Mouse (Mus musculus) liver, embryonic 16.5 days (tissue): Measurements from ENCODE around the gene Ephb3. TPM values are rescaled to one million over a fixed set of nuclear protein-coding genes. Genes with fewer than 3 reads are reported as not detected.

Experiments
- ATAC-seq: fragments of 200-750 bp; cut with Nextera tagmentation; 2 replicates; pipeline ENCODE4 v1.8.0; 2017; ENCODE audit warnings: low read depth, mild to moderate bottlenecking, moderate number of reproducible peaks, moderate library complexity
- H3K27ac ChIP-seq: fragments of 300-500 bp; sonication (generic); 2 replicates; pipeline ENCODE4 v1.5.1; 2014; ENCODE audit warnings: mild to moderate bottlenecking, low read length
- H3K27me3 ChIP-seq: fragments of 300-500 bp; sonication (generic); 2 replicates; pipeline ENCODE4 v1.6.1; 2014; ENCODE audit warnings: low read depth, low read length, mixed read lengths; ENCODE audit not compliant: control insufficient read depth, insufficient read depth
- H3K36me3 ChIP-seq: fragments of 300-500 bp; sonication (generic); 2 replicates; pipeline ENCODE4 v1.6.1; 2014; ENCODE audit warnings: mild to moderate bottlenecking; ENCODE audit not compliant: control insufficient read depth, insufficient read depth
- H3K4me1 ChIP-seq: fragments of 300-500 bp; sonication (generic); 2 replicates; pipeline ENCODE4 v1.6.1; 2014; ENCODE audit warnings: low read depth, low read length, mixed read lengths; ENCODE audit not compliant: control insufficient read depth
- H3K4me2 ChIP-seq: fragments of 300-500 bp; sonication (generic); 2 replicates; pipeline ENCODE4 v1.6.1; 2014; ENCODE audit warnings: low read depth, low read length, mixed read lengths
- H3K4me3 ChIP-seq: fragments of 300-500 bp; sonication (generic); 2 replicates; pipeline ENCODE4 v1.5.1; 2014; ENCODE audit warnings: low read depth, mild to moderate bottlenecking, low read length
- H3K9ac ChIP-seq: fragments of 300-500 bp; sonication (generic); 2 replicates; pipeline ENCODE4 v1.6.1; 2014; ENCODE audit warnings: low read depth, low read length
- H3K9me3 ChIP-seq: fragments of 300-500 bp; sonication (generic); replicated peaks from 2 replicates; pipeline ENCODE4 v1.6.1; 2016; ENCODE audit warnings: low read length; ENCODE audit not compliant: control insufficient read depth
- WGBS: fragments of 180-500 bp; shearing (Covaris S2); extraction: QIAGEN DNeasy Blood & Tissue Kit; methylation state at CpG from one replicate; pipeline ENCODE4 v1.1.7; 2014; ENCODE audit not compliant: insufficient replicate concordance; 5-methylcytosine and 5-hydroxymethylcytosine counted together
- polyA plus RNA-seq: library from polyadenylated mRNA; unstranded; fragments of >200 nt; fragmentation: Nextera tagmentation; extraction: Ambion mirVana; gene quantifications from 2 replicates; pipeline ENCODE4 v1.2.1, GENCODE M21; 2015

Ephb3 gene
- polyA plus RNA-seq, 1 experiment from 2014 or later, result 0.58 TPM

DNA sequence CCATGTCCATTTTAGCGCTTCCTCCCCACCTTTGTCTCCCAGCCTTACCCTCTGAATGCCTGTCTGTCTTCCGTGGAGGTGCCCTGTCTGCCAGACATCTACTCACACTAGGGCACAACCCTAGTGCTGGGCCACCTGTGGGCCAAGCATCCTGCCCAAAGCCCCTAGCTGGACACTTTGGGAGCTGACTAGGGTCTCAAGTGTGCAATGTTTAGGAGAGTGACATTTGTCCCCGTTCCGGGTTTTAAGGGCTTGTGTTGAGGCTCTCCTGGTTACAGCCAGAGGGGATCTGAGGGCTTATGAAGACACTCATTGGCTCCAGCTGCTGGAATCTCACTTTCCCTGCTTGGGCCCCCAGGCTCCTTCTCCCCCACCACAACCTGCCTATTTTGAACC lies 42.5 kb downstream of the Ephb3 start:
- no peak for ATAC-seq
- no peaks in the 10 kb centered on the region for H3K9me3 ChIP-seq
- H3K4me3 ChIP-seq, result no peak overlapping the region
- no peak overlapping the region for H3K27ac ChIP-seq
- H3K9ac ChIP-seq, result no peak overlapping the region
- no peak overlapping the region for H3K4me2 ChIP-seq
- no peaks in the 10 kb centered on the region for H3K36me3 ChIP-seq
- no peaks in the 10 kb centered on the region; the same call in none of the 2 replicates for H3K4me1 ChIP-seq
- WGBS, result 6% methylated on average over 4 of the region's 4 CpGs
- H3K27me3 ChIP-seq, result peaks cover 49% of the 10 kb centered on the region

DNA sequence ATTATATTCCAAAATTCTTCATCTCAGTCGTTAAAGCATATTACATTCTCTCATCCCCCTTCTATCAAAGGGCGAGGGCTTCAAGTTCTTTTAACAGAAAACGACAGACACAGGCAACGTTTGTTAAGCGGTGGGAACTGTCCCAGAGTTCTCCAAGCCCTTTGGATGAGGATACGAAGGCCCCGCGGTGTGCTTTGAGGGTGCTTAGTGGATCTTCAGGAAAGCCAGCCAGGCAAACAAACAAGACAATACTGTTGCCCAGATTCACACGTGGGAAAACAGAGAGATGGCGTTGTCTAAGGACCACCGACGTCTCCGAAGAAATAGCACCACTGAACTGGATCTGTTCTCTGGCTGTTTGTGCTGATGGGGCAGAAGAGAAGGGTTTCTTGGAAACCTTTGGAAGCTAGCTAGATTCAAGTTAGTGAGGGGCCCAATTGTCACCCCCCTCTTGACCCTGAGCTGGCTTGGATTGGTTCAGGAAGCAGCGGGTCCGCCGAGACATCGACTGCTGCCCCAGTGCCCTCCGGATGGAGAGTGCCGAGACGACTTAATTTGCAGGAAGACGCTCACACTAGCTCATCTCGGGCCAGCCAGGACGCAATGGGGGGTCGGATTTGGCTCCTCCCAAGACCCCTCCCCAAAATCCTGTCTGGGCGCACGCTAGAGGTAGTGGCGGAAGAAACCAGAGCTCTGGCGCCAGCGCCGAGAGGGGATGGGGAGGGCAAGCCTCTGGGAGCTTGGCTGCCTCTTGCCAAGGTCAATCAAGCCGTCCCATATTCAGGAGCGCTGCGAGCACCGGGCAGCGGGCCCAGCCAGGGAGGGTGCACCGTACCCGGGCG lies 43.5 kb downstream of the Ephb3 start:
- no peaks in the 10 kb centered on the region for H3K9me3 ChIP-seq
- ATAC-seq, result no peak
- H3K27me3 ChIP-seq, result peaks cover 49% of the 10 kb centered on the region
- 3% methylated on average over 38 of the region's 38 CpGs for WGBS
- H3K4me1 ChIP-seq, result no peaks in the 10 kb centered on the region; the same call in none of the 2 replicates
- H3K4me2 ChIP-seq, result peak overlapping the region; percentile 39
- peak overlapping the region; percentile 16 for H3K4me3 ChIP-seq
- H3K36me3 ChIP-seq, result no peaks in the 10 kb centered on the region
- H3K9ac ChIP-seq, result no peak overlapping the region
- H3K27ac ChIP-seq, result no peak overlapping the region

DNA sequence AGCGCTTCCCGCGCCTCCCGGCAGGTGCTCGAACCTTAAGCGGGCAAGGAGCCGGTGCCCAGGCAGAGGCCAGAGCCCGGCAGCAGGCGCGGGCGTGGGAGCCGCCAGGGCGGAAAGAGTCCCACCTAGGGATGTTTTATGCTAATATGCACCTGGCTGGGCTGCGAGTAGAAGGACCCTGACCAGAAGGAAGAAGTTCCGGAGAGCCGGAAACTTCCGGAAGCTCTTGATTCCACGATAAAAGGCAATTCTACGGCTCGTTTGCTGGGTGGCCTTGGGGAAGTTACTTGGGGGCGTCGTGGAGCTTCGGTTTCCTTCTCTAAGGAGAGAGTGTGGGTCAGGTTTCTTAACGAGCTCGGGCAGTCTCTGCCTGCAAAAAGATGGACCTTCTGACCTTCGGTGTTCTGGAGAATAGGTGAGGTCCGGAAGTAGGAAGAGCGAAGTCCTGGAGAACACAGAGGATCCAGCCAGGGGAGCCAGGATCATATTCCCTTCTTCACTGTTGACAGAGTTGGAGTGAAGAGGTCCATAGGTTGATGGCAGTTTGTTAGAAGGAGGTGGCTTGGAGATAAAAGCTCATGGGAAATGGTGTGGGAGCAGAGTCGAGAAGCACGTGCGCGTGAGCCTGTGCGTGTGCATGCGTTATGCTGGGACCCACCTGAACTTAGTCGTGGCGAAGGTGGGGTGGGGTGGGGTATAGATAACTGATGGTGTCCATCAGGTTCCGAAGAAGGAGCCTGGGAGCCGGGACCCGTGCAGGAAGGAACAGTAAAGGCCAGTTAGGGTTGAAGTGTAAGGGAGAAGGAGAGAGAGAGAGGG lies 44.4 kb downstream of the Ephb3 start:
- Histone ChIP-seq H3K36me3 (no peaks in the 10 kb centered on the region), H3K27me3 (peaks cover 49% of the 10 kb centered on the region), H3K9me3 (no peaks in the 10 kb centered on the region), H3K4me2 (peak overlapping the region; percentile 39), H3K4me3 (peak overlapping the region; percentile 16), H3K9ac (no peak overlapping the region), H3K4me1 (no peaks in the 10 kb centered on the region; the same call in none of the 2 replicates), H3K27ac (no peak overlapping the region)
- WGBS, result 4% methylated on average over 39 of the region's 39 CpGs
- ATAC-seq, result no peak

DNA sequence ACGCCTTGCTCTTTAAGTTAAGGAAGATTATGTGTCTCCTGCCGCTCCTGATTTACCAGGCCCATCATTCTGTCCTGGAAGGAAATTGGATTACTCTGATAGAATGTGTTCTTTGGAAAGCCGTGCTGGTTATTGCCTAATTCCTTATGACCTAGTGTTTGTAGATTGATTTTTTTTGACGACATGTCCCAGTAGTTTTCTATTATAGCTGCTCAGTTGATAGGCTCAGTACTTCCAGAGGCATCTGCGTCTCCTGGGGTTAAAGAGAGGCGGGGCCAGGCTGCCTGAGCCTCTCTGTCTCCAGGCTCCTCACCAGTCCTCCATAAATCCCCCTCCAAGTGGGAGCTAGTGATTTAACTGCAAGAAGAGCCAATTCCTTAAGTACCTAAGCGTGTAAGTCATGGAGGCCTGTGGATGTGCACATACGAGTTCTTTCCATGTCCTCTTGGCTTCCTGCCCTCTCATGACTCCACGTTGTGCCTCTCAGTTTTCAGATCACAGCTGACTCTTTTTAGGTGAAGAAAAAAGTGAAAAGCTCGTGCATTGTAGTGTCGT lies 47.9 kb downstream of the Ephb3 start:
- Histone ChIP-seq H3K27ac (no peak overlapping the region), H3K4me3 (no peak overlapping the region), H3K9me3 (no peaks in the 10 kb centered on the region), H3K9ac (no peak overlapping the region), H3K27me3 (peaks cover 23% of the 10 kb centered on the region), H3K36me3 (no peaks in the 10 kb centered on the region), H3K4me2 (no peak overlapping the region), H3K4me1 (no peaks in the 10 kb centered on the region; the same call in none of the 2 replicates)
- ATAC-seq, result no peak
- WGBS, result 46% methylated on average over 11 of the region's 11 CpGs

DNA sequence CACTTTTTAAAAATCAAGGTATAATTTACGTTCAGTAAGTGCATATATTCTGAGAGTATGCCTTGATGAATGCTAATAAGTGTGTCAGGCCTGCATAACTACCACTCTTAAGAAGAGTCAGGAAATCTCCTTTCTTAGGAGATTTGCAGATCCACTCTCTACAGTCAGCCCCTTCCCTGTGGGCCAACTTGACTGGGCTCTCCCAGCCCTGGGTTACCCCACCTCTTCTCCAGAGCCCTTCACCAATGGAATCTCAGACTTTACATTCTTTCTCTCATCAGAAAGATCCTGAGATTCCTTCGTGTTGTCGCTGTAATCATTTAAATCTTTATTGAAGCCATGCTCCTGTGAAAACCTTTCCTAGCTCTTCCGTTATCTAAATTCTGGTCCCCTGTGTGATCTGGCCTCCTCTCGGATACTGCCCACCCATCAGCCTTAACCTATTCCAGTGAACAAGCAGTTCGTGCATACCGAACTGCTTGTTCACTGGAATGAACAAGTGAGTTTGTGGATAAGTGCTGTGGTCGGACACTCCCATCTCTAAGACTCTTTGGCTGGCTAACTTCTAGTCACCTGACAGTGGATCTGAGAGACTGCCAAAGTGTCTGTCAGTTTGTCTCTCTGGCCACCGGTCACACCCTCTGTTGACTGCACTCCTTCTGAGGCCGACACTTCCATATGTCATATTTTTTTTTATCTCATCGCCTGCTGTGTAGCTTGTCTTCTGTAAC lies 51.2 kb downstream of the Ephb3 start:
- Histone ChIP-seq H3K9me3 (no peaks in the 10 kb centered on the region), H3K36me3 (no peaks in the 10 kb centered on the region), H3K9ac (no peak overlapping the region), H3K27ac (no peak overlapping the region), H3K4me1 (no peaks in the 10 kb centered on the region), H3K27me3 (no peaks in the 10 kb centered on the region), H3K4me3 (no peak overlapping the region), H3K4me2 (no peak overlapping the region)
- WGBS, result 50% methylated on average over 11 of the region's 11 CpGs
- ATAC-seq, result no peak

DNA sequence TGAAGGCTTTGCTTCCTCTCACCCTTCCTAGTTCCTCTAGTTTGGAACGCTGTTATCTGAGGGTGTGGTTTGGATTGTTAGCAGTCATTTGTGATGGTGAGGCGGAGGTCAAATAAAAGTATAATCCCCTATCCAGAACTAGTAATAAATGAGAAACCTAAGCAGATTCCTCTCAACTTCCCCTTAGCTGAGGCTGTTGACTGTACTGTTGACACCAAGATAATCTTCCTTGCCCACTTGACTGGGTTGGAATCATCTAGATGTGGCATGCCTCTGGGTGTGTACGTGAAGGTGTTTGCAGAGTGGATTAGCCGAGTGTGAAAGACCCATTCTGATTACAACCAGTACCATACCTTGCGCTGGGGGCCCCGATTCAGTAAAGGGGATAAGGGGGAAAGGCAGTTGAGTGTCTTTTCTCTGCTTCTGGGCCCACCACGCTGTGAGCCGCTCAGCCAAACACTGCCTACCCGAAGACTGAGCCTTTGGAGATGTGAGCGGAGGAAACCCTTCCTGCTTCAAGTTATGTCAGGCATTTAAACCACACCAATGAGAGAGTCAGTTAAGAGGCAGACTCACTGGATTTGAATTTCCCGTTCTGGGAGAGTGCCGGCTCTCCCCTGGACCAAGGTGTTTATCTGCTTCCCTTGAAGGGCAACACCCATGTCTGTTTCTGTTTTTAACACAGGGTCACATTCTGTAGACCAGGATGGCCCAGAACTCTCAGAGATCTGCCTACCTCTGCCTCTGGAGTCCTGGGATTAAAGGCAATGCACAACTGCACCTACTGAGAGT lies 52.2 kb downstream of the Ephb3 start:
- Histone ChIP-seq H3K9me3 (no peaks in the 10 kb centered on the region), H3K4me2 (no peak overlapping the region), H3K36me3 (no peaks in the 10 kb centered on the region), H3K27me3 (no peaks in the 10 kb centered on the region), H3K27ac (no peak overlapping the region), H3K4me1 (no peaks in the 10 kb centered on the region), H3K9ac (no peak overlapping the region), H3K4me3 (no peak overlapping the region)
- WGBS, result 57% methylated on average over 12 of the region's 12 CpGs
- no peak for ATAC-seq

DNA sequence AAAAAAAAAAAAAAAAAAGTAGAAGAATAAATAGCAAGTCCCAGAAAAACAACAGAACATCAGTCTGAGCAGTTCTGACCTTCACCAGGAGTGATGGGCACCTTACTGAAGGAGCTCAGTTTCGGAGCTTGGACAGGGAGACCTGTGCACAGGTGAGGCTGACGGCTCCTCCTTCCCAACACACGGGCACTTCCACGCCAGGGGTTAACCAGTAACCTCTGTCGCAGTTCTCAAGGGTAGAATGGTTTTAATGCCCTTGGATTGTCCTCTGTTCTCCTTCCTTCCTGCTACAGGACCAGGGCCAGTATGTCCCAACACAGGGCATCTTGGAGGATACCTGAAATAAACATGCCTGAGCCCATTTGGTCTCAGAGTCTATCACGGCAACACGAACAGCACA lies 60.9 kb downstream of the Ephb3 start:
- no peak for ATAC-seq
- H3K9ac ChIP-seq, result no peak overlapping the region
- H3K27ac ChIP-seq, result no peak overlapping the region
- no peaks in the 10 kb centered on the region for H3K27me3 ChIP-seq
- no peak overlapping the region for H3K4me3 ChIP-seq
- H3K4me2 ChIP-seq, result no peak overlapping the region
- H3K4me1 ChIP-seq, result no peaks in the 10 kb centered on the region
- no peaks in the 10 kb centered on the region for H3K36me3 ChIP-seq
- H3K9me3 ChIP-seq, result no peaks in the 10 kb centered on the region
- 69% methylated on average over 7 of the region's 7 CpGs for WGBS

DNA sequence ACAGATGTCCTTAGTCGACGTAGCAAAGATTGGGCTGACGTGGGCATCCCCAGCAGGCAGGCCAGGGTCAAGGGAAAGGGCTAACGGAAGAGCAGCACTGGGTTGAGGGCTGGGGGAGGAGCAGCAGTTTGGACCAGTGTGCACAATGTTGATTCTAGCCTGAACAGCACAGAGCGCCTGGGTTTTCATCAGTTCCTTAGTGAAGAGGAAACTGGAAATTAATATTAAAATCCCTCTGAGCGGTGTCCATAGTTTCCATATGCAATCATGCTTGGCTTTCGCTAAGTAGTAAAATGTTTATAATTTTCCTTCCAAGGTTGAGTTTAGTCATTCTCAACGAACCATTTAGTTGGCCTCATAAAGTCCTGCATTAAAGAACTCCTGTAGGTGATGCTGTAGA lies 65.2 kb downstream of the Ephb3 start:
- Histone ChIP-seq H3K4me3 (no peak overlapping the region), H3K27me3 (no peaks in the 10 kb centered on the region), H3K9ac (no peak overlapping the region), H3K4me2 (no peak overlapping the region), H3K4me1 (no peaks in the 10 kb centered on the region), H3K27ac (no peak overlapping the region), H3K9me3 (no peaks in the 10 kb centered on the region), H3K36me3 (no peaks in the 10 kb centered on the region)
- ATAC-seq, result no peak
- 58% methylated on average over 8 of the region's 8 CpGs for WGBS
